20 mouse cellular contexts compared by ENCODE assay signal in genomic region chr11:104154820-104155635, GRCm38 (mm10). TPM values are rescaled to one million over a fixed set of nuclear protein-coding genes. Genes with fewer than 3 reads are reported as not detected.
DNase-seq lines count a peak whose midpoint lies in the region; ATAC-seq and TF ChIP-seq lines count a peak whose summit lies in the region.
"Had no signal": no experiment of that assay in that cellular context is flagged by ENCODE, and none has a peak within 500 bp of the region (broad histone marks: within the 10 kb centered on the region; RNA-seq: fewer than 3 reads in every experiment).

No protein-coding gene starts in this region.

- no peak for TF ChIP-seq EP300 in heart, adult 2 months (IDR thresholded peaks at IDR 0.05; ENCODE audit: insufficient read depth, low read depth, low read length)

- no peaks in the 10 kb centered on the region for H3K79me2 ChIP-seq in heart, adult 2 months (replicated peaks; ENCODE audit: control insufficient read depth, insufficient read depth, low read length)

- DNase-seq in kidney, adult 9 months: no peak
- DNase-seq in cerebellum, adult 18-20 months: peak; percentile 94 to 96
- DNase-seq in embryo, embryonic 9.5 days (ENCODE audit: extremely low spot score): peak; percentile 27
- no peak for DNase-seq in forebrain, embryonic 14.5 days (ENCODE audit: low spot score)
- DNase-seq in heart, adult 2 months: no peak
- DNase-seq: right cerebral cortex, postnatal 4 days had no signal

- no peak overlapping the region for H3K27ac ChIP-seq in kidney, embryonic 14.5 days (ENCODE audit: low read depth, low read length)
- H3K27ac ChIP-seq in neural tube, embryonic 13.5 days (replicated peaks): peak overlapping the region; percentile 33
- H3K27ac ChIP-seq in intestine, embryonic 15.5 days: no peak overlapping the region
- no peak overlapping the region for H3K27ac ChIP-seq in forebrain, embryonic 14.5 days (ENCODE audit: low read depth, low read length)
- no peak overlapping the region for H3K27ac ChIP-seq in heart, adult 2 months
- H3K27ac ChIP-seq: limb, embryonic 13.5 days; lung, embryonic 15.5 days; midbrain, embryonic 10.5 days had no signal

- TF ChIP-seq POLR2A in heart, adult 2 months (IDR thresholded peaks at IDR 0.05; ENCODE audit: insufficient read depth, low read depth, low read length): no peak

- no peaks in the 10 kb centered on the region for H3K4me1 ChIP-seq in kidney, embryonic 14.5 days (ENCODE audit: control insufficient read depth, insufficient read depth, low read length)
- H3K4me1 ChIP-seq in neural tube, embryonic 13.5 days (replicated peaks): peaks cover 47% of the 10 kb centered on the region
- 0 out of 2 replicates have a peak, but pooled peaks cover 6% of the 10 kb centered on the region for H3K4me1 ChIP-seq in intestine, embryonic 15.5 days (replicated peaks)
- peaks cover 9% of the 10 kb centered on the region for H3K4me1 ChIP-seq in forebrain, embryonic 14.5 days (ENCODE audit: control insufficient read depth, insufficient read depth, low read length)
- H3K4me1 ChIP-seq in heart, adult 2 months (ENCODE audit: control insufficient read depth, insufficient read depth, low read length): no peaks in the 10 kb centered on the region

- no peak overlapping the region for H3K4me3 ChIP-seq in kidney, embryonic 14.5 days (ENCODE audit: low read length)
- H3K4me3 ChIP-seq in neural tube, embryonic 13.5 days: no peak overlapping the region
- H3K4me3 ChIP-seq in intestine, embryonic 15.5 days (replicated peaks): no peak overlapping the region
- no peak overlapping the region for H3K4me3 ChIP-seq in forebrain, embryonic 14.5 days (ENCODE audit: low read depth, low read length)
- no peak overlapping the region for H3K4me3 ChIP-seq in heart, adult 2 months
- H3K4me3 ChIP-seq: limb, embryonic 13.5 days; lung, embryonic 15.5 days; midbrain, embryonic 10.5 days had no signal

- no peak overlapping the region for H3K4me2 ChIP-seq in kidney, embryonic 14.5 days (replicated peaks; ENCODE audit: low read depth, low read length)
- no peak overlapping the region for H3K4me2 ChIP-seq in neural tube, embryonic 13.5 days
- H3K4me2 ChIP-seq in intestine, embryonic 15.5 days (replicated peaks): no peak overlapping the region
- H3K4me2 ChIP-seq in forebrain, embryonic 14.5 days (ENCODE audit: low read length): no peak overlapping the region
- H3K4me2 ChIP-seq: limb, embryonic 13.5 days; lung, embryonic 15.5 days had no signal

- H3K36me3 ChIP-seq in kidney, embryonic 14.5 days (ENCODE audit: control insufficient read depth, insufficient read depth, low read length): no peaks in the 10 kb centered on the region
- H3K36me3 ChIP-seq in neural tube, embryonic 13.5 days: no peaks in the 10 kb centered on the region
- no peaks in the 10 kb centered on the region for H3K36me3 ChIP-seq in intestine, embryonic 15.5 days
- H3K36me3 ChIP-seq in forebrain, embryonic 14.5 days (ENCODE audit: control insufficient read depth, insufficient read depth, low read length): no peaks in the 10 kb centered on the region
- no peaks in the 10 kb centered on the region for H3K36me3 ChIP-seq in heart, adult 2 months (ENCODE audit: control insufficient read depth, insufficient read depth, low read length)
- H3K36me3 ChIP-seq: limb, embryonic 13.5 days; lung, embryonic 15.5 days; midbrain, embryonic 10.5 days had no signal

- intact Hi-C loops in heart, adult 2 months (cut with DNase I): no loop called here

- no peaks in the 10 kb centered on the region for H3K9me3 ChIP-seq in kidney, embryonic 14.5 days (ENCODE audit: control insufficient read depth, low read length)
- H3K9me3 ChIP-seq in neural tube, embryonic 13.5 days: no peaks in the 10 kb centered on the region
- H3K9me3 ChIP-seq in intestine, embryonic 15.5 days: no peaks in the 10 kb centered on the region
- H3K9me3 ChIP-seq in forebrain, embryonic 14.5 days (replicated peaks; ENCODE audit: control insufficient read depth, low read length): no peaks in the 10 kb centered on the region
- H3K9me3 ChIP-seq: limb, embryonic 13.5 days; lung, embryonic 15.5 days; midbrain, embryonic 10.5 days had no signal

- whole genome bisulfite sequencing in kidney, embryonic 14.5 days: 13% methylated on average over 9 of the region's 9 CpGs
- 21% methylated on average over 9 of the region's 9 CpGs for WGBS in neural tube, embryonic 13.5 days
- WGBS in intestine, embryonic 15.5 days: 35% methylated on average over 9 of the region's 9 CpGs
- WGBS in forebrain, embryonic 14.5 days: 56% methylated on average over 9 of the region's 9 CpGs
- 47% methylated on average over 9 of the region's 9 CpGs for WGBS in heart, adult 2 months

- H3K27me3 ChIP-seq in kidney, embryonic 14.5 days (ENCODE audit: control insufficient read depth, insufficient read depth, low read length): peaks cover 15% of the 10 kb centered on the region
- no peaks in the 10 kb centered on the region; the same call in 1 of the 2 replicates for H3K27me3 ChIP-seq in neural tube, embryonic 13.5 days
- peaks cover 16% of the 10 kb centered on the region for H3K27me3 ChIP-seq in intestine, embryonic 15.5 days (replicated peaks)
- H3K27me3 ChIP-seq in forebrain, embryonic 14.5 days (replicated peaks; ENCODE audit: control insufficient read depth, insufficient read depth, low read length): no peaks in the 10 kb centered on the region
- H3K27me3 ChIP-seq in heart, adult 2 months (ENCODE audit: control insufficient read depth, insufficient read depth, low read length): peaks cover 3% of the 10 kb centered on the region

- no peak for TF ChIP-seq CTCF in heart, adult 2 months (IDR thresholded peaks at IDR 0.05)

- no peak overlapping the region for H3K9ac ChIP-seq in kidney, embryonic 14.5 days (ENCODE audit: low read depth, low read length)
- H3K9ac ChIP-seq in neural tube, embryonic 13.5 days: no peak overlapping the region
- no peak overlapping the region for H3K9ac ChIP-seq in intestine, embryonic 15.5 days
- H3K9ac ChIP-seq in forebrain, embryonic 14.5 days (ENCODE audit: low read length): no peak overlapping the region
- no peak overlapping the region for H3K9ac ChIP-seq in heart, adult 2 months (ENCODE audit: low read depth, low read length)
- H3K9ac ChIP-seq: limb, embryonic 13.5 days; lung, embryonic 15.5 days had no signal

- ATAC-seq in kidney, embryonic 14.5 days (ENCODE audit: low FRiP score, low TSS enrichment): peak; percentile 80
- no peak for ATAC-seq in neural tube, embryonic 13.5 days (ENCODE audit: low read depth)
- no peak for ATAC-seq in intestine, embryonic 15.5 days
- no peak for ATAC-seq in forebrain, embryonic 14.5 days
- ATAC-seq: activated CD4-positive, CD25-positive, alpha-beta regulatory T cell, adult 4 months; intestine, postnatal 0 days had no signal

RNA-seq across cellular contexts. Expression of gene Crhr1, which starts 22.4 kb away (rescaled TPM):
- 0.10 and 0.16 TPM in 2 replicates for polyA plus RNA-seq in kidney, embryonic 14.5 days (2014; fragmentation: Nextera tagmentation; extraction: Ambion mirVana)
- polyA plus RNA-seq in neural tube, embryonic 13.5 days (2015; fragmentation: Nextera tagmentation; extraction: Ambion mirVana): 3.7 and 3.9 TPM in 2 replicates
- 0.09 TPM in 2 replicates for polyA plus RNA-seq in intestine, embryonic 15.5 days (2015; fragmentation: Nextera tagmentation; extraction: Ambion mirVana)
- polyA plus RNA-seq in forebrain, embryonic 14.5 days (2014; fragmentation: Nextera tagmentation; extraction: Ambion mirVana): 3.0 and 3.1 TPM in 2 replicates
- total RNA-seq in heart, adult 2 months (2021): not detected
- not detected in 2 replicates for polyA plus RNA-seq in heart, adult 2 months (2012; rRNA removed)
- total RNA-seq: granulocyte monocyte progenitor cell, adult 5-6 weeks; neutrophil, adult 5-6 weeks had no signal
- polyA plus RNA-seq: activated CD4-positive, CD25-positive, alpha-beta regulatory T cell, adult 4 months; heart, postnatal 0 days; intestine, postnatal 0 days; lung, embryonic 15.5 days had no signal

RNA-seq across cellular contexts. Expression of gene Sppl2c, which starts 31.1 kb away (rescaled TPM):
- polyA plus RNA-seq in kidney, embryonic 14.5 days (2014; fragmentation: Nextera tagmentation; extraction: Ambion mirVana): not detected in 2 replicates
- not detected in 2 replicates for polyA plus RNA-seq in neural tube, embryonic 13.5 days (2015; fragmentation: Nextera tagmentation; extraction: Ambion mirVana)
- polyA plus RNA-seq in intestine, embryonic 15.5 days (2015; fragmentation: Nextera tagmentation; extraction: Ambion mirVana): not detected in 2 replicates
- polyA plus RNA-seq in forebrain, embryonic 14.5 days (2014; fragmentation: Nextera tagmentation; extraction: Ambion mirVana): not detected in 2 replicates
- not detected for total RNA-seq in heart, adult 2 months (2021)
- 0.23 and 0.33 TPM in 2 replicates for polyA plus RNA-seq in heart, adult 2 months (2012; rRNA removed)
- total RNA-seq: ES-E14; granulocyte monocyte progenitor cell, adult 5-6 weeks; layer of hippocampus, postnatal 14 days; neutrophil, adult 5-6 weeks had no signal
- polyA plus RNA-seq: activated CD4-positive, CD25-positive, alpha-beta regulatory T cell, adult 4 months; heart, postnatal 0 days; intestine, postnatal 0 days; limb, embryonic 13.5 days; lung, embryonic 15.5 days; midbrain, embryonic 10.5 days; stomach, embryonic 16.5 days had no signal

Comparison
In these comparisons a context has a peak if more than half of its experiments do, and no peak if none do; other contexts are left out.
1. DNase-seq: peak in cerebellum, adult 18-20 months (2 of 2) and embryo, embryonic 9.5 days (single experiment); none in kidney, adult 9 months (single experiment), forebrain, embryonic 14.5 days (single experiment) and heart, adult 2 months (0 of 2).